Mouse (Mus musculus) neural tube, postnatal 0 days (tissue): ENCODE data around the gene Olfr945. TPM values are rescaled to one million over a fixed set of nuclear protein-coding genes. Genes with fewer than 3 reads are reported as not detected.

ENCODE experiments used
- polyA plus RNA-seq: library from polyadenylated mRNA; unstranded; fragments of >200 nt; fragmentation: Nextera tagmentation; extraction: Ambion mirVana; gene quantifications from 2 replicates; pipeline ENCODE4 v1.2.1, GENCODE M21; 2015

The Olfr945 gene
- not detected in 2 replicates for polyA plus RNA-seq

DNA sequence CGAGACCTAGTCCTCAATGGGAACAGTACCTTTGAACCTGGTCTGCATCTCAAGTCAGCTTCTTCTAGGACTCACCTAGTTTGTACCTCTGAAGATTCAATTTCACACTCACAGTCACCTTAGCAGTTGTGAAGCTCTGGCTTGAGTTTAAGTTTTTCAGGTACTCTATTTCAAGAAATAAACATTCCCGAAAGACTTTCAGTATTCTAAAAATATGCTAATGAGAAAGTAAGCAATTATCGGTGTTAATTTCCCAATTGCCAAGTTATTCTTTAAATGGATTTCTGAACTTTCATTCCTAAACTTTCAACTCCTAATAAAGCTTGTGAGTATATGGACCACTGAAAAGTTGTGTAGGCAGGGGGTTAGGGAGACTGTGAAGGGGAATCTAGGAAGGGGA, at the start of gene Olfr945:
Gene Olfr945 (minus strand): TSS at position 101 of the 400 bp plus-strand sequence.

GRCm38 (mm10) chr9:39325945-39326344, 49.3 kb upstream of the Olfr945 start, which contains the start of gene Olfr948:
TSS of gene Olfr948 (minus strand) at chr9:39326045.

GRCm38 (mm10) chr9:39249894-39250293, 26.7 kb downstream of the Olfr945 start, which contains the start of gene Olfr1537:
TSS of gene Olfr1537 (minus strand) at chr9:39249994.

Other genes starting within 250 kb of the Olfr945 start
- not detected in 2 replicates for gene Olfr937, start 211.9 kb downstream of the Olfr945 start, polyA plus RNA-seq
- not detected in 2 replicates for gene Olfr938, start 197.9 kb downstream of the Olfr945 start, polyA plus RNA-seq
- not detected in 2 replicates for gene Olfr27, start 148.7 kb downstream of the Olfr945 start, polyA plus RNA-seq
- gene Olfr943, start 110.5 kb downstream of the Olfr945 start, polyA plus RNA-seq = not detected in 2 replicates
- not detected in 2 replicates for gene Olfr944, start 74.9 kb downstream of the Olfr945 start, polyA plus RNA-seq
- gene Olfr1537, start 26.8 kb downstream of the Olfr945 start, polyA plus RNA-seq = not detected in 2 replicates
- gene Olfr948, start 49.2 kb upstream of the Olfr945 start, polyA plus RNA-seq = not detected in 2 replicates
- gene Olfr951, start 110.6 kb upstream of the Olfr945 start, polyA plus RNA-seq = not detected in 2 replicates
- gene Olfr952, start 150.3 kb upstream of the Olfr945 start, polyA plus RNA-seq = not detected in 2 replicates
- not detected in 2 replicates for gene Olfr954, start 179.9 kb upstream of the Olfr945 start, polyA plus RNA-seq
- gene Olfr955, start 195.1 kb upstream of the Olfr945 start, polyA plus RNA-seq = not detected in 2 replicates
- gene Olfr44, start 217.2 kb upstream of the Olfr945 start, polyA plus RNA-seq = not detected in 2 replicates
- not detected in 2 replicates for gene Olfr957, start 239.0 kb upstream of the Olfr945 start, polyA plus RNA-seq